Mouse (Mus musculus) forebrain, postnatal 0 days (tissue): ENCODE measurements around the gene Duxf3. TPM values are rescaled to one million over a fixed set of nuclear protein-coding genes. Genes with fewer than 3 reads are reported as not detected.

Experiments used
- ATAC-seq: fragments of 200-750 bp; cut with Nextera tagmentation; 2 replicates; pipeline ENCODE4 v1.8.0; 2017; ENCODE audit warnings: mild to moderate bottlenecking, moderate library complexity
- DNase-seq: peaks from one replicate; pipeline ENCODE4 v3.0.0-alpha.2; 2015
- H3K27ac ChIP-seq: fragments of 300-500 bp; sonication (generic); 2 replicates; pipeline ENCODE4 v1.5.1; 2014; ENCODE audit warnings: low read depth, mild to moderate bottlenecking, antibody characterized with exemption, low read length, moderate library complexity, mixed read lengths
- H3K27me3 ChIP-seq: fragments of 300-500 bp; sonication (generic); 2 replicates; pipeline ENCODE4 v1.6.1; 2014; ENCODE audit warnings: mild to moderate bottlenecking, low read length, mixed read lengths; ENCODE audit not compliant: insufficient read depth
- H3K36me3 ChIP-seq: fragments of 300-500 bp; sonication (generic); 2 replicates; pipeline ENCODE4 v1.6.1; 2014; ENCODE audit warnings: mild to moderate bottlenecking, moderate library complexity; ENCODE audit not compliant: insufficient read depth
- H3K4me1 ChIP-seq: fragments of 300-500 bp; sonication (generic); 2 replicates; pipeline ENCODE4 v1.6.1; 2014; ENCODE audit warnings: antibody characterized with exemption; ENCODE audit not compliant: insufficient read depth
- H3K4me2 ChIP-seq: fragments of 300-500 bp; sonication (generic); 2 replicates; pipeline ENCODE4 v1.6.1; 2014; ENCODE audit warnings: low read depth, mild to moderate bottlenecking, moderate library complexity
- H3K4me3 ChIP-seq: fragments of 300-500 bp; sonication (generic); 2 replicates; pipeline ENCODE4 v1.5.1; 2014; ENCODE audit warnings: low read depth, low read length, mixed read lengths
- H3K9ac ChIP-seq: fragments of 300-500 bp; sonication (generic); 2 replicates; pipeline ENCODE4 v1.6.1; 2014; ENCODE audit warnings: mild to moderate bottlenecking
- H3K9me3 ChIP-seq: fragments of 300-500 bp; sonication (generic); 2 replicates; pipeline ENCODE4 v1.6.1; 2016; ENCODE audit warnings: low read length
- CTCF ChIP-seq: sonication (generic); IDR thresholded peaks from 2 replicates; pipeline ENCODE4 v1.5.1; 2016; ENCODE audit warnings: antibody characterized with exemption, control low read depth, low read depth
- WGBS: fragments of 180-500 bp; shearing (Covaris S2); extraction: QIAGEN DNeasy Blood & Tissue Kit; methylation state at CpG from one replicate; pipeline ENCODE4 v1.1.7; 2014; 5-methylcytosine and 5-hydroxymethylcytosine counted together
- polyA plus RNA-seq: library from polyadenylated mRNA; unstranded; fragments of >200 nt; fragmentation: Nextera tagmentation; extraction: Ambion mirVana; gene quantifications from 2 replicates; pipeline ENCODE4 v1.2.1, GENCODE M21; 2015
- total RNA-seq: library from RNA; depleted of rRNA; stranded (reverse); fragments of >200 nt; gene quantifications from 2 replicates; pipeline ENCODE4 v1.2.3, GENCODE M21; 2014

Gene Duxf3
- total and polyA plus RNA-seq, 2 experiments from 2014 or later: 0.76 TPM; not detected in 1

DNA sequence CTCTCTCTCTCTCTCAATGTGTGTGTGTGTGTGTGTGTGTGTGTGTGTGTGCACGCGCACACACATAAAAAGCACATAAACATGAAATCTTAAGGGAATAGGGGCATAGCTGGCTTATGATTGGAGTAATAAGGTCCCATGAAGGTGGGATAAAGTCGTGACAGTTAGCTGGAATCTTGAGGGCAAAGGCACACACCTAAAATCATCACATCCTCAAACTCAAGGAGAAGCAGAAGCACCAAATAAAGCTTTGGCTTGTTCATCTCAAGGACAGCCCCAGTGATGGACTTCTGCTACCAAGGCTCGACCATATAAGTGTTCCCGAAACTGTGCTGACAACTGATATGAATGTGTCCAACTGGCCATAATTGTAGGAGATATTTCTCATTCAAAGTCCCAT lies 17.5 kb downstream of the Duxf3 start:
- H3K36me3 ChIP-seq: no peaks in the 10 kb centered on the region
- H3K4me3 ChIP-seq: no peak overlapping the region
- H3K9ac ChIP-seq: no peak overlapping the region
- ATAC-seq: no peak
- no peak for TF ChIP-seq CTCF
- no peak for DNase-seq
- 81% methylated on average over 5 of the region's 5 CpGs for WGBS
- no peaks in the 10 kb centered on the region for H3K4me1 ChIP-seq
- no peak overlapping the region for H3K4me2 ChIP-seq
- H3K27me3 ChIP-seq: no peaks in the 10 kb centered on the region
- H3K9me3 ChIP-seq: 0 out of 2 replicates have a peak, but pooled peaks cover 4% of the 10 kb centered on the region
- H3K27ac ChIP-seq: no peak overlapping the region

DNA sequence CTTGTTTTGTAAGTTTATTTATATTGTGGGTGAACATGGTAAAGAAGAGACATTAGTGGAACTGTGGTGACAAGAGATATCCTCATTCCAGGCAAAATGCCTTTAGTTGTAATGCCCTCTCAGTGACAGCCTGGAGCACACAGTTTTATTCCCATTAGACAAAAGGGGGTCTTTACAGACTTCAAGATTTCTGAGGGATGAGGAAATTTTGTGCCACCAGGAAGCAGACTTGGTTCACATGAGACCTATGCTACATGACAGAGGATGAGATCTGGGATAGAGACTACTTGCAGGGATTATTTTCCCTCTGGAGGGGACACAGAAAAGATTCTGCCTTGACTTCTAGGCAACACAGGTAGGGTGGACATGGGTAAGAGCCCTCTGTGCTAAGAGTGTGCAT lies 18.0 kb downstream of the Duxf3 start:
- H3K4me3 ChIP-seq: no peak overlapping the region
- ATAC-seq (no peak), DNase-seq (no peak)
- TF ChIP-seq CTCF: no peak
- no peak overlapping the region for H3K9ac ChIP-seq
- 0 out of 2 replicates have a peak, but pooled peaks cover 4% of the 10 kb centered on the region for H3K9me3 ChIP-seq
- no peak overlapping the region for H3K4me2 ChIP-seq
- H3K4me1 ChIP-seq: no peaks in the 10 kb centered on the region
- no peaks in the 10 kb centered on the region for H3K27me3 ChIP-seq
- no peaks in the 10 kb centered on the region for H3K36me3 ChIP-seq
- no peak overlapping the region for H3K27ac ChIP-seq

DNA sequence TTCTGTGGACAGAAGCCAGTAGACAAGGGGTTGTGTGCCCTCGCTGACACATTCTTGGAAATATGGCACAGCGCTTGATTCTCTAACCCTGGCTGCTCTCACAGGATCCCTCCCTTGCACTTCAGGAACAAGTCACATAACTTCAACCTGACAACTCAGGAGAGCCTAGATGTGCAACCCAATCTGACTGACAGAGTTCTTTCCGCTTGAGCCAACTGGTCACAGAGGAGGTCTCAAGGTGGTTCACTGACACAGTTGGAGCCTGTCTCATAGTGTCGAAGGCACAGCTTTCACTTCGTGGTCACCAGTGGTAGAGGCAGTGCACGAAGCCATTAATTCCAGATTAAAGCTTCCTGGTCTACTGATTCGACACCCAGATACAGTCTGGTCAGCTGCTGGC lies 20.2 kb downstream of the Duxf3 start:
- no peak for TF ChIP-seq CTCF
- no peak for ATAC-seq
- WGBS: 80% methylated on average over 7 of the region's 7 CpGs
- Histone ChIP-seq H3K27me3 (no peaks in the 10 kb centered on the region), H3K36me3 (no peaks in the 10 kb centered on the region), H3K9ac (no peak overlapping the region), H3K4me2 (no peak overlapping the region), H3K4me1 (no peaks in the 10 kb centered on the region), H3K4me3 (no peak overlapping the region), H3K27ac (no peak overlapping the region), H3K9me3 (0 out of 2 replicates have a peak, but pooled peaks cover 4% of the 10 kb centered on the region)
- no peak for DNase-seq

DNA sequence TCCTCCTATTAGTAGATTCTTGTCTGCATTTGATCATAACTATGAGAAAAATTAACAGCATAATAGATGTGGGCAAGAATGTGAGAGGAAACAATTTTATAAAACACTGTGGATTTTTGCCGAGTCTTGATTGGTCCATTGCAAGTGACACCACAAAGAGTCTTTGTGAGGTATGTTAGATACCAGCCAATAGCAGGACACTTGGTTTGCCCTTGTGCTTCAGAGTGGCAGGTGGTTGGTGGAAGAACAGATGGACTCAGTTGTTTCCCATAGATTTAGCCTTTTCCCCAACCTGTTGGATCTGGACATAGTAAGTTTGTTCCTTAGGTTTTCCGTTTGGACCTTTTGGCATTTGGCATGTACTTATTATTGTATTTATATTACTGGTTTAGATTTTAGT lies 21.3 kb downstream of the Duxf3 start:
- no peaks in the 10 kb centered on the region for H3K27me3 ChIP-seq
- H3K9me3 ChIP-seq: peaks cover 8% of the 10 kb centered on the region; the same call in 1 of the 2 replicates
- no peaks in the 10 kb centered on the region for H3K4me1 ChIP-seq
- H3K27ac ChIP-seq: no peak overlapping the region
- DNase-seq: no peak
- H3K36me3 ChIP-seq: no peaks in the 10 kb centered on the region
- WGBS: 94% methylated on average over 2 of the region's 2 CpGs
- ATAC-seq: no peak
- TF ChIP-seq CTCF: no peak
- no peak overlapping the region for H3K4me3 ChIP-seq
- no peak overlapping the region for H3K4me2 ChIP-seq
- H3K9ac ChIP-seq: no peak overlapping the region

DNA sequence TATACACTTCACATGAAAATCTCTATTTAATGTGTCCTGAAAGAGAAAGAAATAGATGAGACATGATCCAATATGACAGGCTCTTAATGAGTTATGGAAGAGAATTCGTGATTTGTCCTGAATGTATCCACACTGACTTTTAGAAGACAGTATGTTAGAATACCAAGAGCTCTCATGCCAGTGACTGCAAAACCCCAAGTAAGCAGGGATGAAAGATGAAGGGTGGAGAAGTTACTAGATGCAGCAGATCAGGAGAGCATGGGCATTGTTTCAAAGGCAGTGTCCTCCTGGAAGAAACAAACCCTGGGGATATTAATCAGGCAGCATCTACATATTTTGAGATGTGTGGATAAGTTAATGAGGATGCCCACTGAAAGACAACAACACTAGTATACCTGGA lies 22.0 kb downstream of the Duxf3 start:
- Histone ChIP-seq H3K27me3 (no peaks in the 10 kb centered on the region), H3K4me1 (no peaks in the 10 kb centered on the region), H3K9me3 (peaks cover 8% of the 10 kb centered on the region; the same call in 1 of the 2 replicates), H3K4me3 (no peak overlapping the region), H3K27ac (no peak overlapping the region), H3K9ac (no peak overlapping the region), H3K36me3 (no peaks in the 10 kb centered on the region), H3K4me2 (no peak overlapping the region)
- no peak for TF ChIP-seq CTCF
- 52% methylated on average over 1 of the region's 1 CpGs for WGBS
- ATAC-seq (no peak), DNase-seq (no peak)

DNA sequence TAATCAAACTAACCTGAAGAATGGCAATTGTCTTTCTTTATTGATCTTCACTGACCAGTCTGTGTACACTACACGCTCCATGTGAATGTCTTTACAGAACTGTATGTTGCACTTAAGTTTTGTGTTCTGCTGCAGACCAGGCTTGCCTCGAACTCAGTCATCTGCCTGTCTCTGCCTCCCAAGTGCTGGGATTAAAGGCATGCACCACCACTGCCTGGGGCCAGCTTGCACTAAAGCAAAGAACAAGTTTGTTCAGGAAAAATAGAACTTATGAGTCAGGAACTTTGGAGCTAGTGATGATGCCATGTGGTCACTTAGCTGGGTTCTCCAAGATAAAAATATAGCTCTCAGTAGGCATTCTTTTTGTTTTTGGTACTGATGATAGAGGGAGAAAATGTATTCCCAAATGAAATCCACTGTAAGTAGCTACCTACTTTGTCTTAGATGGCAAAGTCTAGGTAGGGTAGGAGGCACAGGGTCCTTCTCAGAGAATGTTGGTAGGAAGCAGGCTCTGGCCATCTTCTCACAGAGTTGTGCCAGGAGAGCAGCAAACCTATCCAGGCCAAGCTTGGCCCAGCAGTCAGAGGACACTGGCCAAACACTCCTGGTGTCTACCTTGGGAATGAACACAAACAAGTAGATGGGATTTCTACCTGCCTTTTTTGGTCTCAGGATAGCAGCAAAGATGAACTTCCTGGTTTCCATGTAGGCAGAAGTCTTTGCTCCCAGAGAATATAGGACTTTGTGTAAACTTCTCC lies 22.6 kb downstream of the Duxf3 start:
- WGBS: 70% methylated on average over 2 of the region's 2 CpGs

GRCm38 (mm10) chr10:58206639-58207404 lies 25.7 kb downstream of the Duxf3 start:
- no peak overlapping the region for H3K9ac ChIP-seq
- no peak overlapping the region for H3K4me2 ChIP-seq
- no peak for DNase-seq
- no peak overlapping the region for H3K27ac ChIP-seq
- TF ChIP-seq CTCF: no peak
- no peak overlapping the region for H3K4me3 ChIP-seq
- no peak for ATAC-seq
- H3K36me3 ChIP-seq: no peaks in the 10 kb centered on the region
- peaks cover 6% of the 10 kb centered on the region; the same call in 1 of the 2 replicates for H3K9me3 ChIP-seq
- H3K27me3 ChIP-seq: no peaks in the 10 kb centered on the region
- 91% methylated on average over 4 of the region's 4 CpGs for WGBS
- no peaks in the 10 kb centered on the region for H3K4me1 ChIP-seq

More for the DNA sequence above, 22.6 kb downstream of the Duxf3 start:
- no peak overlapping the region for H3K4me3 ChIP-seq
- H3K4me1 ChIP-seq: no peaks in the 10 kb centered on the region
- H3K9ac ChIP-seq: no peak overlapping the region
- ATAC-seq (no peak), DNase-seq (no peak)
- peaks cover 8% of the 10 kb centered on the region; the same call in 1 of the 2 replicates for H3K9me3 ChIP-seq
- no peak overlapping the region for H3K4me2 ChIP-seq
- no peak overlapping the region for H3K27ac ChIP-seq
- no peaks in the 10 kb centered on the region for H3K36me3 ChIP-seq
- no peak for TF ChIP-seq CTCF
- H3K27me3 ChIP-seq: no peaks in the 10 kb centered on the region
